Mouse (Mus musculus) splenic B cell, adult 2 months (primary cell): Measurements from ENCODE around the gene Asprv1.
A peak's percentile ranks its signal among the peaks of the same experiment; 100 is the strongest.

Experiments used
- DNase-seq: peaks from one replicate; pipeline ENCODE4 v3.0.0-alpha.2; 2011; ENCODE audit warnings: low read depth, low spot score
- H3K27me3 ChIP-seq: 2 replicates; pipeline ENCODE4 v1.6.1; 2012; ENCODE audit warnings: mild to moderate bottlenecking, low read length, moderate library complexity, mixed read lengths; ENCODE audit not compliant: control insufficient read depth, poor library complexity, insufficient read depth, severe bottlenecking
- H3K36me3 ChIP-seq: 2 replicates; pipeline ENCODE4 v1.6.1; 2012; ENCODE audit warnings: mild to moderate bottlenecking, low read length, moderate library complexity, mixed read lengths; ENCODE audit not compliant: control insufficient read depth, poor library complexity, insufficient read depth, severe bottlenecking

Asprv1 gene

DNA sequence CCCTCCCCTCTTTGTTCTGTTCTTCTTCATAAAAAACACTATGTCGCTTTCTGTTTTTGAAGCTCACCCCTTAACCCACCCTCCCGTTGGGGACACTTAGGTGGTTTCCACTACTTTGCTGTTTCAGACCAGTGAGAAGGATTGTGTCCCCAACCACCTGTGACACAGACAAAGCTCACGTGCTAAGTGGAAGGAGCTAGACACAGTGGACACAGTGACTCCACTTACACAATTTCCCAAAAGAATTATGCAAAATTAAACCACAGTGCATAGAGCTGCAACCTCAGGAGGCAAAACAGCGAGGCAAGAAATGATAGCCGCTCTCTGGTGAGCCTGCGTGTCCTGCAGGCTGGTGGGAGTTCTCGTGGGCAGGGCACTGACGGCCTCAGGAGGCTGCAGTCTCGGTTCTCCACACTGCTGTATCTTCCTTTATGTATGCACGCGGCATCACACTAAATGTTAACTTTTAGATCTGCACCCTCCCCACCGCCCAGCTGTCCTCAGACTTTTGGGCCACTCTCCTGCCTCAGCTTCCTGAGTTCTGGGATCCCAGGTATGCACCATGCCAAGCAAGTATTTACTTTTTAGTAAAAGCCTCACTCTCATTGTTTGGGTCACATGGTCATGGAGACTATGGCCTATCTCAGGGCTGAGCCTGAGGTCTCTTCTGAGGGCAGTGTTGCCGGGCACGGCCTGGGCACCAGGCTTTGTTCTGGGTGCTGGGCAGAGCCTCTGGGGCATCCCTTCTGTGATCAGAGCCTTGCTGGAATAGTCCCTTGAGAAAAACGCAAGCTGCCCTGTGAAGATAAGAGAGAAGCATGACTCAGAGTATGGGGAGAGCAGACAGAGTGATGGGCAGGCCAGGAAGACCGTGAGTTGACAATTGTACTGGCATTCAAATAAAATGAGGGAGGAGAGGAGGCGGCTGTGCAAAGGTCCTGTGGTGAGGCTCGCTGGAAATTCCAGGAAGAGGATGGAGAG is 11.5 kb downstream of the Asprv1 start:
- H3K36me3 ChIP-seq = no peaks in the 10 kb centered on the region
- DNase-seq = no peak
- H3K27me3 ChIP-seq = no peaks in the 10 kb centered on the region

DNA sequence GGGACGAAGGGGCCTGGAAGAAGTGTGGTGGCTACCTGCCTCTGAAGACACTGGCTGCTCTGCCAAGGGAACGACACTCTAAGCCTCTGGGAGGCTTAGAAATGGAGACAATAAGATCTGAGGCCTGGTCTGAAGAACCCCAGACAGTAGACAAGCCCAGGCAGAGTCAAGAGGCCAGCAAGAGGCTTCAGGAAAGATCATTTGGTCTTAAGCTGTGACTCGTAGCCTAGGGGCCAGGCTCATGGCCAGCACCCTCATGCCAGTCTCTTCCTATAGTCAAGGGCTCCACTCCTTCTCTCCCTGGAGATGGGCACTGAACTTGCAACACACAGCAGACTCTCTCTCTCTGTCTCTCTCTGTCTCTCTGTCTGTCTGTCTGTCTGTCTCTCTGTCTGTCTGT is 12.2 kb downstream of the Asprv1 start:
- DNase-seq = no peak
- Histone ChIP-seq H3K27me3 (no peaks in the 10 kb centered on the region), H3K36me3 (no peaks in the 10 kb centered on the region)

DNA sequence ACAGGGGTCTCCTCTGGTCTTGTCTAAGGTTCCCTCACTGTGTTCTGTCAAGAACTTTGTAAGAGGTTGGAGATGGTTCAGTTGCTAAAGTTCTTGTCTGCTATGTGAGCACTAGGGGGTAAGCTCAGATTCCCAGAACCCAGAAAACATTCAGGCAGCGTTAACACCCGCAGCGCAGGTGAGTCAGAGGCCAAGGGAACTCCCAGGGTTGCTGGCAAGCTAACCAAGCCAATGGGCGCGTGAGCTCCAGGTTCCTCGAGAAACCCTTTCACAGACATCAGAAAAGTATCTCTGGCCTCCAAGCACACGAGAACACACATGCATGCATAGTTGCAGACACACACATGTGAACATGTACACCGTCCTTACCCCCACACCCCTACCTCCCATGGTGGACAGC is 12.8 kb downstream of the Asprv1 start:
- no peak for DNase-seq
- no peaks in the 10 kb centered on the region for H3K36me3 ChIP-seq
- H3K27me3 ChIP-seq = no peaks in the 10 kb centered on the region

DNA sequence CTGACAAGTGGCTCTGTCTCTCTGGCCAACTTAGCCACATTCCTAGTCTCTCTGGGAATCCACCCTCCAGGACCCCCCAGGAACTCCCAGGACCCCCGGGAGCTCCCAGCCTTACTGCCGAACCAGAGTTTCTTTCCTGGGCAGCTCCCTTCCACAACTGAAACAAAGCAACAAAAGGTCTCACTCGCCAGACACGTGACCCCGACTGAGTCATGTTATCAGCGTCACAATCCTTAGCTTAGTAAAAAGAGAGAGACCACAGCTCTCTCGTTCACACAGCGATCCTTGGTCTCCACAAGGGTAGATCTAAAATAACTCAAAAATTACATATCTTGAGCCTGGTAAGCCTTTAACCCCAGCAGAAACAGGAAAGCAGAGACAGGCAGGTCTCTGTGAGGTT is 13.8 kb downstream of the Asprv1 start:
- H3K27me3 ChIP-seq = no peaks in the 10 kb centered on the region
- no peaks in the 10 kb centered on the region for H3K36me3 ChIP-seq
- no peak for DNase-seq

DNA sequence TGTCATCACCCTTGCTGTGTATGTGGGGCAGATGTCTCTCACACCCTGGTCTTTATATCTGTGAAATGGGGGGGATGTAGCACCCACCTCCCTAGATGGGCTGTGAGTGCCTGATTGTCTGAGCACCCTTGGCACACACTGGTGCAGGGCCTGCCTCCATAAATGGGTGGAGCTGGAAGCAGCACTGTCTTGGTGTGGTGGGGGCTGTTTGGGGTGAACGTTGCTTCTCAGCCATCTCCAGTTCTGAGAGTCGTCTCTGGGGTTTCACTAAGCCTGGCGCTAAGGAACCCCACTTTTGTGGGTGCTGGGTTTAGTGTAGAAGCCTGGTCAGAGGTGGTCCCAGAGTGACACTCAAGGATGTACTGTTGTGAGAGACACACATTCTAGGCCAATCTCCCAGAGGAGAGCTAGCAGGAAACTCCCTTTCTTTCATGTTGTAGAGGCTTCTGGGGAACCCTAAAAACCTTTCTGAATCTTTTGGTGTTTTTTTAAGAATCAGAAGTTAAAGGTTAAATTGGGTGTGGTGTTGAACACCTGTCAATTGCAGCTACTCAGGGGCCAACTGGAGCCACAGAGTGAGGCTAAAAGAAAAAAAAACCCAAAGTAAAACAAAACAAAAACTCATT is 16.9 kb downstream of the Asprv1 start:
- no peak for DNase-seq
- Histone ChIP-seq H3K27me3 (no peaks in the 10 kb centered on the region), H3K36me3 (no peaks in the 10 kb centered on the region)

DNA sequence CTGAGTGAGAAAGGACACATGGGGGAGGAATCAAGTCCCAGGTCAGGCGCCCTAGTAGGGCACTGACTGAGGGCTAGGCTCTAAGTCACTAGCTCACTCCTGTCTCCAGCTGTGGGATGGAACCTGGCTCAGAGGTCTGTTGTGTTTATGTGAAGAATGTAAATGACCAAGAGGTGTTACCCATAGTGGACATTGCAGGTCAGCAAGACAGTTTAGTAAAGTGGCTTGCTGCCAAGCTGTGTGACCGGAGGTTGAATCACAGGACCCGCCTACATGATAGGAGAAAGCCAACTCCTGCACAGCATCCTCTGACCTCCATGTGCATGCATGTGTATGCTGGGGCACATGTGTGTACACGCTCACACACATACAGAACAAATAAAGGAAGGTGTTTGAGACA is 17.6 kb downstream of the Asprv1 start:
- H3K27me3 ChIP-seq = no peaks in the 10 kb centered on the region
- peaks cover 3% of the 10 kb centered on the region; the same call in 1 of the 2 replicates for H3K36me3 ChIP-seq
- no peak for DNase-seq

DNA sequence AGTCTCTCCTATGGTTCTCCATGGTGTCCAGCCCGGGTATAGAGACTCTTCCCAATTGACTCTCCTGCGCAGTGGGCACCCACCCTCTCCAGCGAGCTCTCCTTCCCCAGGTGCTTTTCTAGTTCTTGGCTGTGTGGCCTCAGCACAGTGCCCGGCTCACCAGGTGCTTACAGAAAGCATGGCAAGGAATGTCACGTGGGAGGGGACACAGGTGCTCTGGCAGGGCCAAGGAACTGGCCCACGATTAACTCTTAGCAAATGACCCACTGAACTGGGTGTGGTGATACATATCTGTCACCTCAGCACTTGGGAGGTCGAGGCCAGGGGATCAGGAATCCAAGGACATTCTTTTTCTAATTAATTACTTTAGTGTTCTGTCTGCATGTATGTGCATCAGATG is 18.2 kb downstream of the Asprv1 start:
- Histone ChIP-seq H3K36me3 (peaks cover 3% of the 10 kb centered on the region; the same call in 1 of the 2 replicates), H3K27me3 (no peaks in the 10 kb centered on the region)
- DNase-seq = no peak

DNA sequence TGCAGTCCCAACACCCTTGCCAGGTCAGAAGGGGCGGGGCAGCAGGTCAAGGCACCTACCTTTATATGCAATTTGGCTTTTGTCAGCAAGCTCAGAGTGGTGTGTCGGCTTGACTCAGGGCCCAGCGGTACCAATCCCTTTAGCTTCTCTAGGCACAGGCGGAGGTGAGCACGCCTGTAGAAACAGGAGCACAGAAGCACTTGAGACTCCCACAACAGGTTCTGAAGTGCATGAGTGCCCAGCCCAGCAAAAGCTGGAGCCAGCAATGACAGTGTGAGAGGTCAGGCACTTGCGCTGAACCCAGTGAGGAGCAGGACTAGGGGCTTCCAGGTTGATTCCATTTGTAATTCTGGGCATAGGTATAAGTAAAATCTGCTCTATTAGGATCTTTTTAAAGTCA is 25.1 kb downstream of the Asprv1 start:
- no peak for DNase-seq
- Histone ChIP-seq H3K36me3 (peaks cover 9% of the 10 kb centered on the region), H3K27me3 (no peaks in the 10 kb centered on the region)

DNA sequence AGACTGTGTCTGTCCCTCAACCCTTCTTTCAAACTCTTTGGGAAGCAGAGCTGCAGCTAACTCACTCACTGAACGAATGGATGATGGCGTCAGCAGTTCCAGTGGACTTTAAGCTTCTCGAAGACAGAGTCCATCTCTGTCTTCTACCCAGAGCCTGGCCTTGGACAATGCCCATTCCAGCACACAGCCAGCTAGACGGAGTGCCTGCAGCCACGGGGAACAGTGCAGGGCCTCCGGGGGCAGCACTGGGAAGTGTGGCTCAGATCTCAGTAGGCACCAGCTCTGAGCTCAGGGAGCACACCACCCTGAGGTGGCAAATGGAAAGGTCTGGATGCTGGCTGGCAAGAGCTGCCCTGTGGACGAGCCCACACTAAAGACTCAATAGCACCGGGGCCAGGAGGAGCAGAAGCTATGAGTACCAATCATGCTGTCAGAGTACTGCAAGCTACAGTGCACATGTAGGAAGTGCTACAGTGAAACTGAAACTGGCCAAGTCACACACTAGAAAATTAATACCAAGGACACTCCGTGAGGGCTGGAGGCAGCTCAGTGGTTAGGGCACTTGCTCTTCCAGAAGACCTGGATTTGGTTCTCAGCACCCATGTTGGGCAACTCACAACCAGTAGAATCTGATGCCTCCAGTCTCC is 26.4 kb downstream of the Asprv1 start:
- H3K27me3 ChIP-seq = no peaks in the 10 kb centered on the region
- peaks cover 9% of the 10 kb centered on the region for H3K36me3 ChIP-seq
- DNase-seq = peak; percentile 67

DNA sequence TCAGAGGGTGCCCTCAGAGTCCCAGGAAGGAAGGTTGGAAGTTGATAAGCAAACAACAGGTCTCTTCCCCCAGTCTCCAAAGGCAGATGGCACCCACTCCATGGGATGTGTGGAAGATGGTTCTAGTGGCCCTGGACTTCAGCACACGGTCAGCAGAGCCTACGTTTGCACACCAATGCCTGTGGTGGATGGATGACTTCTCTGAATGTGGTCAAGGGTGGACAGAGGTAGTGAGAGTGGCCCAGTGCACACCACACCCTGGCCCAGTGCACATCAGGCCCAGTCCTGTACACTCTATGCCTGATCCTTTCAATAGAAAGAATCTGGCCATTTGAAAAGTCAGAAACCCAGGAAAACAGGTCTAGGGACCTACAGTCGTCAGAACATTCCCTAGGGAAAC is 30.5 kb downstream of the Asprv1 start:
- no peak for DNase-seq
- Histone ChIP-seq H3K36me3 (peaks cover 4% of the 10 kb centered on the region; the same call in 1 of the 2 replicates), H3K27me3 (no peaks in the 10 kb centered on the region)

DNA sequence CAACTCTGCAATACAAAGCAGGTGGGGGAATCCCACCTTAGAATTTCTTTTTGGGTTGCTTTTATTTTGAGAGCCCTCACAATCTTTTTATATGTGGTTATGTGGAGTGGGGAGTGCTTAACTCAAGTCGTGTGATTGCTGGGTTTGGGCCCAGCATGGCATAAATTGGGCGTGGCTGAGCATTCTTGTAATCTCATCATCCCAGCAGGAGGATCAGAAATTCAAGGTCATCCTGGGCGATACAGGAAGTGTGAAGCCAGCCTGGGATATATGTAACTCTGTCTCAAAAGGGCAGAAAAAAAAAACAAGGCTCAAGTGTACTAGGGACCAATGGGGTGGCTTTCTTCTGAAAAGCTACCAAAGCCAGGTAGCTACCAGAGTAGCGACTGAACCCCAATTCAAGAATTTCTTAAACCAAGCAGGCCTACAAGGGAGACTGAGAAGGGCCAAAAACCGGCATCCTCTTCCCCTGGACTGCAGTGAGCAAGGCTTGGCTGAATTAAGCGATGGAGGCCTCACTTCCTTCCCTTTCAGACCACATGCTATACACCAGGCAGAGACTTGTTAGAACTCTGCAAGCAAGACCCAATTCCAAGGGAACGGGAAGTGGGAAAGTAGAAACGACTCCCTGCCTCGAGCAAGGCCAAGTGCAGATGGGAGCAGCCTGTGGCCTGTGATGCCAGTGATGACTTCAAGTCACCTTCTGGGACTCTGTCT is 32.4 kb downstream of the Asprv1 start:
- Histone ChIP-seq H3K36me3 (peaks cover 4% of the 10 kb centered on the region; the same call in 1 of the 2 replicates), H3K27me3 (no peaks in the 10 kb centered on the region)
- no peak for DNase-seq

DNA sequence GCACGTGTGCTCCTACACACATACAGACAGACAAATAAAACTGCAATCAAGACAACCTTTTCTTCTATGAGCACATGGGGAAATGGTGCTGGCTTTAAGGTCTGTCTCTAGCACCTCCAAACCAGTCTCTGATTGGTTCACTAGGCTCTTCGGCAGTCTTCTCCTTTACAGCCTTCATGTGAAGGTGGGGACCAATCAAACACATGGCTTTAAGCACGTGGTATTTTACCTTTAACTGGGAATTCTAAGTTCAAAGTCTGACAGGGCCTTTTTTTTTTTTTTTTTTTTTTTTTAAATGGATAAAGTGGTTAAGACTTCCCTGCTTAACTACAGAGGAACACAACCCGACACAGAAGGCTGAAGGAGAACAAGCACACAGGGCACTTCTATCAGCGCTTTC is 37.1 kb downstream of the Asprv1 start:
- no peak for DNase-seq
- H3K27me3 ChIP-seq = no peaks in the 10 kb centered on the region
- H3K36me3 ChIP-seq = no peaks in the 10 kb centered on the region; the same call in 1 of the 2 replicates

DNA sequence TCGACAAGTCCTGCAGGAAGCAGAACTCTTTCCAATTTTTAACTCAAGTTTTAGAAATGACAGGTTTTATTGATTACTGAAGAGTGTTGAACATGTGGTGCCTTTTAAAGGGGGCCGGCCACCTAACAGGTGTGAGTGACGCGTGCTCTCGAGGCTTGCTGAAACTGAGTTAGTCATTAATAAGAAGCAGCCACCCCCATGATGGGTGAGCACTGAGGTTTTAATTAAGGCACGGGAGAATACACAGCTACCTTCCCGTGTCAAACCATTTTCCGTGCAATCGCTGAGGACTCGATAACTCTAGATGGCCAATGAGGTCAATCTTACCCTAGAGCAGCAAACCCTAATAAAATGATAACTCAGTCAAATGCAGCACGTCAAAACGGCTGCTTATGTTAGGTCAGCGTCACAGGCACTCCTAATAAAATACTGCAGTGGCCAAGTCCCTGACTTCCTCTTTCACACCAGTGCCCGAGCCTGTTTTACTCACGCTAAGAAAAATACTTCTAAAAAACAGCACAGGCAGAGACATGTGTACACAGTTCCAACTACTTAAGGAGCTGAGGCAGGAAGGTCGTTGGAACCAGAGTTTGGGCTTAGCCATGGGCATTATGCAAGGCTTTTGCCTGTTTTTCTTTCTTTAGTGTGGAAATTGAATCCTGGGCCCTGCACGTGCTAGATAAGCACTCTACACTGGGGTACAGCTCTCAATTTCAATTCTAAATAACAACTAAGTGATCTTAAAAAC is 37.8 kb downstream of the Asprv1 start:
- Histone ChIP-seq H3K36me3 (no peaks in the 10 kb centered on the region), H3K27me3 (no peaks in the 10 kb centered on the region)
- DNase-seq = peak; percentile 48

DNA sequence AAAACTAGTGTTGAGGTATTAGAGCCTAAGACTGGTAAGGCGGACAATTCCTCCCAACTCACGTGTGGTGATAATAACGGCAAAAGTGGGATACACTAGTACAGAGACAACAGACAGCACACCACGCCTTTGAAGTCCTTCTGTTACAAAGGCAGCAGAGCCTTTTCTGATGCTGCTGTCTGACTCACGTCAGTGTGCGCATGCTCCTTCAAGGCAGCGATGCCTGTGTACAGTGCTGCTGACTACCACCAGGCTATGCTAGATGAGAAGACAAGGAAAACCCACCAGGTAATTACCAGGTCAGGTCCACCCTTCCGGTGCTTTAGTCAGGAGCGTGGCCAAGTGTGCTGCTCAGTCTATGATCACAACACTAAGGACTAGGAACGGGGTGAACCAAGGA is 39.1 kb downstream of the Asprv1 start:
- Histone ChIP-seq H3K36me3 (peaks cover 2% of the 10 kb centered on the region; the same call in 1 of the 2 replicates), H3K27me3 (no peaks in the 10 kb centered on the region)
- no peak for DNase-seq
